In the genomic region with DNA sequence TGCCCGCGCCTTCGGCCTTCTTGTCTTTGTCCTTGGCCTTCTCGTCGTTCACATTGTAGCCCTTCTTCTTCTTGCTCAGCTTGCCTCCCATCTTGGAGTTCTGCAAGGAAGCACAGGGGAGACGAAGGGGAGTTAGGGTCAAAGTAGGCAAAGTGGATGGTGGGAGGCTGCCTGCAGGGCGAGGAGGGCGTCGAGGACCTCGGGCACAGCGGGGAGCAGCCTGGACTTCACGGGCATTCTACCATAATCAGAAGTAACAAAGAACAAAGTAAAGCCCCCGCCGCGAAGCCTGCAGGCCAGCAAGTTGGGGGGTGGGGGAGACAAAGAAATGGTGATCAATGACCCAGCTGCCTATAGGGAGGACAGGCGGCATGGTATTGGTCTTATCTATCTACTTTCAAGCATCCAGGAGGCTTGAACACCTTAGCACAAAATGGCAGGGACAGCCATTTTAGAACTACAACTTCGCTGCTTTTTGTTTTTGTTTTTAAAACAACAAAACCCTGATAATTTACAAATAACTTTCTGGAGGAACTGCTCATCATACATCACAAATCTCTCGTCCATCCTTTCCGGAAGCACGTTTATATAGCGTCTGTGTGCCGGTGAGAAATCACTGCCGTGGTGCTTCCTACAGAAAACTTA, we compare ENCODE assay signal across 9 mouse cellular contexts. TPM values are rescaled to one million over a fixed set of nuclear protein-coding genes. Genes with fewer than 3 reads are reported as not detected.
A peak's percentile ranks its signal among the peaks of the same experiment; 100 is the strongest.
DNase-seq lines count a peak whose midpoint lies in the region; ATAC-seq and TF ChIP-seq lines count a peak whose summit lies in the region.
"Had no signal": no experiment of that assay in that cellular context is flagged by ENCODE, and none has a peak within 500 bp of the region (broad histone marks: within the 10 kb centered on the region; RNA-seq: fewer than 3 reads in every experiment).

No protein-coding gene starts in this region.

- H3K36me3 ChIP-seq in liver, adult 2 months (ENCODE audit: control insufficient read depth, insufficient read depth, low read length): no peaks in the 10 kb centered on the region
- H3K36me3 ChIP-seq in embryonic facial prominence, embryonic 13.5 days: peaks cover 9% of the 10 kb centered on the region
- H3K36me3 ChIP-seq in limb, embryonic 12.5 days: peaks cover 14% of the 10 kb centered on the region; the same call in 1 of the 2 replicates

- no peak overlapping the region for H3K9ac ChIP-seq in liver, adult 2 months (ENCODE audit: low read depth, low read length)
- H3K9ac ChIP-seq in embryonic facial prominence, embryonic 13.5 days: peak overlapping the region; percentile 73
- H3K9ac ChIP-seq in limb, embryonic 12.5 days (replicated peaks): peak overlapping the region; percentile 65

- peak overlapping the region; percentile 11; the same call in 1 of the 2 replicates for H3K4me3 ChIP-seq in liver, adult 2 months (ENCODE audit: insufficient read depth, low read depth, low read length)
- H3K4me3 ChIP-seq in embryonic facial prominence, embryonic 13.5 days: peak overlapping the region; percentile 32
- peak overlapping the region; percentile 35 for H3K4me3 ChIP-seq in limb, embryonic 12.5 days (replicated peaks)
- peak overlapping the region; percentile 23; the same call in 1 of the 2 replicates for H3K4me3 ChIP-seq in olfactory bulb, adult 2 months (ENCODE audit: insufficient read depth, low read depth, low read length)

- no peak for DNase-seq in liver, adult 2 months (ENCODE audit: extremely low read depth, low read depth, low spot score)
- DNase-seq in liver (no peak), MN1 (ENCODE audit: low spot score) (no peak)
- no peak for DNase-seq in adrenal gland, postnatal 14 days
- no peak for DNase-seq in lung, postnatal 14 days

- no peak for TF ChIP-seq POLR2A in liver, adult 2 months (IDR thresholded peaks at IDR 0.05; ENCODE audit: extremely low read depth, insufficient read depth, low read length)
- no peak for TF ChIP-seq POLR2A in olfactory bulb, adult 2 months (IDR thresholded peaks at IDR 0.05; ENCODE audit: insufficient read depth, low read depth, low read length)

- peaks cover 9% of the 10 kb centered on the region for H3K27me3 ChIP-seq in liver, adult 2 months (ENCODE audit: control insufficient read depth, insufficient read depth, low read length)
- no peaks in the 10 kb centered on the region for H3K27me3 ChIP-seq in embryonic facial prominence, embryonic 13.5 days
- no peaks in the 10 kb centered on the region for H3K27me3 ChIP-seq in limb, embryonic 12.5 days

- H3K4me2 ChIP-seq in embryonic facial prominence, embryonic 13.5 days: peak overlapping the region; percentile 59
- peak overlapping the region; percentile 58 for H3K4me2 ChIP-seq in limb, embryonic 12.5 days

- H3K27ac ChIP-seq in liver, adult 2 months (replicated peaks; ENCODE audit: insufficient read depth, low read depth, low read length): no peak overlapping the region
- peak overlapping the region; percentile 61; the same call in 1 of the 2 replicates for H3K27ac ChIP-seq in embryonic facial prominence, embryonic 13.5 days
- H3K27ac ChIP-seq in limb, embryonic 12.5 days: no peak overlapping the region
- H3K27ac ChIP-seq in olfactory bulb, adult 2 months (ENCODE audit: insufficient read depth, low read depth, low read length): peak overlapping the region; percentile 70

- TF ChIP-seq CTCF in liver, adult 2 months (IDR thresholded peaks at IDR 0.05; ENCODE audit: low read depth, low read length): no peak
- no peak for TF ChIP-seq CTCF in olfactory bulb, adult 2 months (IDR thresholded peaks at IDR 0.05; ENCODE audit: insufficient read depth, low read depth, low read length)

- H3K9me3 ChIP-seq in embryonic facial prominence, embryonic 13.5 days: no peaks in the 10 kb centered on the region
- no peaks in the 10 kb centered on the region for H3K9me3 ChIP-seq in limb, embryonic 12.5 days

- H3K4me1 ChIP-seq in liver, adult 2 months (ENCODE audit: control insufficient read depth, insufficient read depth, low read length): no peaks in the 10 kb centered on the region
- H3K4me1 ChIP-seq in embryonic facial prominence, embryonic 13.5 days: peaks cover 34% of the 10 kb centered on the region
- H3K4me1 ChIP-seq in limb, embryonic 12.5 days (replicated peaks): peaks cover 11% of the 10 kb centered on the region
- H3K4me1 ChIP-seq in olfactory bulb, adult 2 months (ENCODE audit: control insufficient read depth, insufficient read depth, low read length): peaks cover 18% of the 10 kb centered on the region

- H3K79me2 ChIP-seq in liver, adult 2 months (ENCODE audit: control insufficient read depth, insufficient read depth, low read length): no peaks in the 10 kb centered on the region

- no peak for ATAC-seq in embryonic facial prominence, embryonic 13.5 days (ENCODE audit: insufficient number of reproducible peaks, insufficient read depth, low FRiP score, low TSS enrichment, low read depth)
- ATAC-seq in limb, embryonic 12.5 days (ENCODE audit: insufficient number of reproducible peaks, insufficient read depth, low FRiP score, low TSS enrichment, low read depth): no peak
- ATAC-seq: inflammation-experienced regulatory T-cells, adult 6 months had no signal

- WGBS in liver, adult 2 months: 46% methylated on average over 23 of the region's 23 CpGs
- 29% methylated on average over 23 of the region's 23 CpGs for WGBS in embryonic facial prominence, embryonic 13.5 days
- WGBS in limb, embryonic 12.5 days: 29% methylated on average over 23 of the region's 23 CpGs
- 40% methylated on average over 23 of the region's 23 CpGs for WGBS in olfactory bulb, adult 2 months

RNA-seq across cellular contexts. Expression of gene Basp1, which starts 48.6 kb away (rescaled TPM):
- total RNA-seq in liver, adult 2 months (2014; rRNA removed): 1.3 and 1.5 TPM in 2 replicates
- 0.61 and 0.75 TPM in 2 replicates for polyA plus RNA-seq in liver, adult 2 months (2012; rRNA removed)
- polyA plus RNA-seq in embryonic facial prominence, embryonic 13.5 days (2015; fragmentation: Nextera tagmentation; extraction: Ambion mirVana): 56.1 and 66.2 TPM in 2 replicates
- polyA plus RNA-seq in limb, embryonic 12.5 days (2016; fragmentation: Nextera tagmentation; extraction: Ambion mirVana): 71.4 and 113 TPM in 2 replicates
- polyA plus RNA-seq in olfactory bulb, adult 2 months (2012; ENCODE audit: insufficient read depth, insufficient read length, low replicate concordance, missing spikeins): 416 TPM in 1 of 2 replicates, not detected in the other
- 10.4 and 16.7 TPM in 2 replicates for total RNA-seq in adrenal gland, postnatal 14 days (2021)

Comparison
In these comparisons a context has a peak if more than half of its experiments do, and no peak if none do; other contexts are left out.
1. H3K27ac ChIP-seq: peak in embryonic facial prominence, embryonic 13.5 days (single experiment) and olfactory bulb, adult 2 months (single experiment); none in liver, adult 2 months (single experiment) and limb, embryonic 12.5 days (single experiment).
2. RNA of gene Basp1, which starts 48.6 kb away (polyA plus RNA-seq): 71.4 to 113 TPM in limb, embryonic 12.5 days, 56.1 to 66.2 TPM in embryonic facial prominence, embryonic 13.5 days and 416 TPM in olfactory bulb, adult 2 months; 0.61 to 0.75 TPM in liver, adult 2 months; every median in the first group is over 10 times any median in the second.
3. Peak in every context shown above with its lines, with median percentiles within 50 percentile points of each other: H3K4me3 ChIP-seq.